Mouse (Mus musculus) MEL (cell line): ENCODE results near the gene Camta1. TPM values are rescaled to one million over a fixed set of nuclear protein-coding genes. Genes with fewer than 3 reads are reported as not detected.

Experiments used
- DNase-seq: peaks from one replicate; pipeline ENCODE4 v3.0.0; 2011; ENCODE audit warnings: low read depth, low spot score
- H3K27ac ChIP-seq: 2 replicates; pipeline ENCODE4 v1.5.1; 2012; ENCODE audit warnings: low read depth, mild to moderate bottlenecking, control low read depth, low read length, moderate library complexity; ENCODE audit not compliant: control insufficient read depth
- H3K27me3 ChIP-seq, 2 experiments: fragments of 150-350 bp in 1 of 2; sonication (generic) in 1 of 2; 2 replicates each; pipeline ENCODE4 v1.6.1; 2012; ENCODE audit warnings: low read length in 2 of 2, mild to moderate bottlenecking in 2 of 2, improper control_type of control experiment in 1 of 2, moderate library complexity in 1 of 2; ENCODE audit not compliant: insufficient read depth in 2 of 2, control insufficient read depth in 1 of 2
- H3K36me3 ChIP-seq, 2 experiments: 2 replicates each; pipeline ENCODE4 v1.6.1; 2012 to 2014; ENCODE audit warnings: low read length in 2 of 2, improper control_type of control experiment in 1 of 2, inconsistent platforms in 1 of 2, mild to moderate bottlenecking in 1 of 2; ENCODE audit not compliant: insufficient read depth in 2 of 2, control insufficient read depth in 1 of 2
- H3K4me1 ChIP-seq, 2 experiments: fragments of 150-350 bp in 1 of 2; sonication (generic) in 1 of 2; 2 replicates each; pipeline ENCODE4 v1.6.1; 2012; ENCODE audit warnings: low read length in 2 of 2, improper control_type of control experiment in 1 of 2, mild to moderate bottlenecking in 1 of 2; ENCODE audit not compliant: insufficient read depth in 2 of 2, control insufficient read depth in 1 of 2
- H3K4me3 ChIP-seq, 2 experiments: fragments of 150-350 bp in 1 of 2; sonication (generic) in 1 of 2; 2 replicates each; pipeline ENCODE4 v1.5.1; 2012; ENCODE audit warnings: low read depth in 2 of 2, low read length in 2 of 2, mild to moderate bottlenecking in 2 of 2, moderate library complexity in 2 of 2, control low read depth in 1 of 2, improper control_type of control experiment in 1 of 2; ENCODE audit not compliant: control insufficient read depth in 1 of 2, insufficient read depth in 1 of 2
- H3K79me2 ChIP-seq: 2 replicates; pipeline ENCODE4 v1.6.1; 2012; ENCODE audit warnings: mild to moderate bottlenecking, low read length, moderate library complexity; ENCODE audit not compliant: control insufficient read depth, poor library complexity, insufficient read depth
- H3K9ac ChIP-seq: 2 replicates; pipeline ENCODE4 v1.6.1; 2012; ENCODE audit warnings: low read depth, mild to moderate bottlenecking, control low read depth, low read length, moderate library complexity; ENCODE audit not compliant: control insufficient read depth, poor library complexity, severe bottlenecking
- H3K9me3 ChIP-seq: fragments of 150-350 bp; sonication (generic); replicated peaks from 2 replicates; pipeline ENCODE4 v1.6.1; 2012; ENCODE audit warnings: mild to moderate bottlenecking, low read length, improper control_type of control experiment, moderate library complexity; ENCODE audit not compliant: insufficient read depth
- CHD1 ChIP-seq: IDR thresholded peaks from 2 replicates; pipeline ENCODE4 v1.6.1; 2012; ENCODE audit warnings: low read depth, mild to moderate bottlenecking, inconsistent platforms, low read length, improper control_type of control experiment
- CHD2 ChIP-seq: IDR thresholded peaks from 2 replicates; pipeline ENCODE4 v1.6.1; 2011; ENCODE audit warnings: low read length, improper control_type of control experiment
- CTCF ChIP-seq, 3 experiments: IDR thresholded peaks in 2 of 3; conservative IDR thresholded peaks in 1 of 3; 2 replicates each; pipeline ENCODE4 v1.5.1; 2011 to 2012; ENCODE audit warnings: low read length in 3 of 3, low read depth in 2 of 3, mild to moderate bottlenecking in 2 of 3, improper control_type of control experiment in 1 of 3, inconsistent platforms in 1 of 3, mixed read lengths in 1 of 3, moderate library complexity in 1 of 3; ENCODE audit not compliant: control insufficient read depth in 1 of 3, insufficient read depth in 1 of 3, poor library complexity in 1 of 3, severe bottlenecking in 1 of 3
- E2F4 ChIP-seq: IDR thresholded peaks from 2 replicates; pipeline ENCODE4 v1.6.1; 2011; ENCODE audit warnings: low read depth, low read length, improper control_type of control experiment, borderline replicate concordance
- ELF1 ChIP-seq: IDR thresholded peaks from 2 replicates; pipeline ENCODE4 v1.6.1; 2014; ENCODE audit warnings: low read depth, mild to moderate bottlenecking, inconsistent platforms, low read length, improper control_type of control experiment, moderate library complexity
- ETS1 ChIP-seq: IDR thresholded peaks from 2 replicates; pipeline ENCODE4 v1.6.1; 2012; ENCODE audit warnings: low read depth, mild to moderate bottlenecking, inconsistent platforms, low read length, improper control_type of control experiment, moderate library complexity
- GABPA ChIP-seq: IDR thresholded peaks from 2 replicates; pipeline ENCODE4 v1.6.1; 2012; ENCODE audit warnings: low read depth, mild to moderate bottlenecking, inconsistent platforms, low read length, improper control_type of control experiment, moderate library complexity
- HCFC1 ChIP-seq: IDR thresholded peaks from 2 replicates; pipeline ENCODE4 v1.6.1; 2012; ENCODE audit warnings: low read depth, mild to moderate bottlenecking, inconsistent platforms, low read length, improper control_type of control experiment, moderate library complexity
- KAT2A ChIP-seq: conservative IDR thresholded peaks from 2 replicates; pipeline ENCODE4 v1.6.1; 2012; ENCODE audit warnings: low read depth, low read length, improper control_type of control experiment, inconsistent platforms
- MAFK ChIP-seq: IDR thresholded peaks from 2 replicates; pipeline ENCODE4 v1.6.1; 2011; ENCODE audit warnings: low read depth, mild to moderate bottlenecking, low read length, improper control_type of control experiment, borderline replicate concordance
- MEF2A ChIP-seq: IDR thresholded peaks from 2 replicates; pipeline ENCODE4 v1.6.1; 2014; ENCODE audit warnings: low read depth, mild to moderate bottlenecking, inconsistent platforms, low read length, improper control_type of control experiment; ENCODE audit not compliant: poor library complexity, insufficient replicate concordance, severe bottlenecking; ENCODE audit errors: extremely low read depth
- MXI1 ChIP-seq: IDR thresholded peaks from 2 replicates; pipeline ENCODE4 v1.6.1; 2011; ENCODE audit warnings: mild to moderate bottlenecking, low read depth, low read length, improper control_type of control experiment
- MYB ChIP-seq: IDR thresholded peaks from 2 replicates; pipeline ENCODE4 v1.6.1; 2011; ENCODE audit warnings: mild to moderate bottlenecking, low read depth, low read length, improper control_type of control experiment
- MYC ChIP-seq: IDR thresholded peaks from 2 replicates; pipeline ENCODE4 v1.6.1; 2011; ENCODE audit warnings: low read depth, mild to moderate bottlenecking, low read length, improper control_type of control experiment, moderate library complexity
- NRF1 ChIP-seq: IDR thresholded peaks from 2 replicates; pipeline ENCODE4 v1.6.1; 2014; ENCODE audit warnings: low read depth, mild to moderate bottlenecking, inconsistent platforms, low read length, improper control_type of control experiment, moderate library complexity; ENCODE audit not compliant: poor library complexity, insufficient read depth, severe bottlenecking
- POLR2A ChIP-seq, 2 experiments: IDR thresholded peaks; 2 replicates each; pipeline ENCODE4 v1.6.1; 2011 to 2012; ENCODE audit warnings: low read length in 2 of 2, mild to moderate bottlenecking in 2 of 2, control low read depth in 1 of 2, improper control_type of control experiment in 1 of 2, low read depth in 1 of 2, moderate library complexity in 1 of 2; ENCODE audit not compliant: control insufficient read depth in 1 of 2, insufficient read depth in 1 of 2, poor library complexity in 1 of 2
- POLR2AphosphoS2 ChIP-seq: IDR thresholded peaks from 2 replicates; pipeline ENCODE4 v1.6.1; 2011; ENCODE audit warnings: low read length, improper control_type of control experiment
- POLR2AphosphoS5 ChIP-seq: IDR thresholded peaks from 2 replicates; pipeline ENCODE4 v1.6.1; 2012; ENCODE audit warnings: low read depth, borderline replicate concordance, mild to moderate bottlenecking, inconsistent platforms, low read length, moderate library complexity, mixed read lengths
- RAD21 ChIP-seq: IDR thresholded peaks from 2 replicates; pipeline ENCODE4 v1.6.1; 2011; ENCODE audit warnings: mild to moderate bottlenecking, low read depth, low read length, improper control_type of control experiment
- RCOR1 ChIP-seq: IDR thresholded peaks from 2 replicates; pipeline ENCODE4 v1.6.1; 2012; ENCODE audit warnings: low read depth, mild to moderate bottlenecking, inconsistent platforms, low read length, improper control_type of control experiment
- SMC3 ChIP-seq: IDR thresholded peaks from 2 replicates; pipeline ENCODE4 v1.6.1; 2011; ENCODE audit warnings: low read depth, low read length, improper control_type of control experiment
- TAL1 ChIP-seq: IDR thresholded peaks from 2 replicates; pipeline ENCODE4 v1.6.1; 2012; ENCODE audit warnings: mild to moderate bottlenecking, inconsistent platforms, low read length, moderate library complexity, mixed read lengths
- TBP ChIP-seq: IDR thresholded peaks from 2 replicates; pipeline ENCODE4 v1.8.0; 2011; ENCODE audit warnings: low read depth, low read length, improper control_type of control experiment
- UBTF ChIP-seq: IDR thresholded peaks from 2 replicates; pipeline ENCODE4 v1.6.1; 2012; ENCODE audit warnings: low read depth, mild to moderate bottlenecking, inconsistent platforms, low read length, improper control_type of control experiment, moderate library complexity, borderline replicate concordance; ENCODE audit not compliant: insufficient read depth
- USF1 ChIP-seq: IDR thresholded peaks from 2 replicates; pipeline ENCODE4 v1.6.1; 2014; ENCODE audit warnings: low read depth, mild to moderate bottlenecking, inconsistent platforms, low read length, improper control_type of control experiment, moderate library complexity
- USF2 ChIP-seq, 2 experiments: IDR thresholded peaks; 2 replicates each; pipeline ENCODE4 v1.6.1; 2011 to 2012; ENCODE audit warnings: improper control_type of control experiment in 2 of 2, low read length in 2 of 2, borderline replicate concordance in 1 of 2, inconsistent platforms in 1 of 2, low read depth in 1 of 2, mild to moderate bottlenecking in 1 of 2; ENCODE audit not compliant: insufficient read depth in 1 of 2
- ZC3H11A ChIP-seq: IDR thresholded peaks from 2 replicates; pipeline ENCODE4 v1.6.1; 2012; ENCODE audit warnings: low read depth, mild to moderate bottlenecking, inconsistent platforms, low read length, improper control_type of control experiment
- ZKSCAN1 ChIP-seq: IDR thresholded peaks from 2 replicates; pipeline ENCODE4 v1.6.1; 2012; ENCODE audit warnings: low read depth, mild to moderate bottlenecking, inconsistent platforms, low read length, improper control_type of control experiment, moderate library complexity
- ZMIZ1 ChIP-seq: IDR thresholded peaks from 2 replicates; pipeline ENCODE4 v1.6.1; 2012; ENCODE audit warnings: low read depth, mild to moderate bottlenecking, inconsistent platforms, low read length, improper control_type of control experiment, moderate library complexity
- ZNF384 ChIP-seq: IDR thresholded peaks from 2 replicates; pipeline ENCODE4 v1.6.1; 2012; ENCODE audit warnings: low read depth, mild to moderate bottlenecking, inconsistent platforms, low read length, improper control_type of control experiment
- polyA plus RNA-seq, 2 experiments: library from polyadenylated mRNA; stranded (reverse) in 1 of 2; unstranded in 1 of 2; fragments of >175 nt in 1 of 2; fragments of >200 nt in 1 of 2; gene quantifications; 2 replicates each; pipeline versions ENCODE4 v1.2.1 to v1.2.4; 2012; ENCODE audit warnings: low replicate concordance in 2 of 2, low read depth in 1 of 2; ENCODE audit not compliant: insufficient read length in 2 of 2, insufficient read depth in 1 of 2, missing spikeins in 1 of 2
- total RNA-seq: library from RNA; depleted of rRNA; stranded (reverse); fragments of 300-350 nt; gene quantifications from 2 replicates; pipeline ENCODE4 v1.2.3, GENCODE M21; 2012

The Camta1 gene
- total and polyA plus RNA-seq, 3 experiments, result 28.2 to 87.5 TPM; not detected in 1

- no peaks in the 10 kb centered on the region for H3K9me3 ChIP-seq
- no peaks in the 10 kb centered on the region for H3K4me1 ChIP-seq
- TF ChIP-seq USF2 (IDR thresholded peaks at IDR 0.05; ENCODE audit: borderline replicate concordance in 1 of 2, insufficient read depth in 1 of 2, low read depth in 1 of 2, low read length in 2 of 2) (no peak), KAT2A (no peak), ELF1 (no peak), GABPA (no peak), ZMIZ1 (no peak), ZC3H11A (no peak), NRF1 (no peak), MYC (no peak), SMC3 (no peak), MAFK (no peak), TBP (no peak), CTCF (IDR thresholded peaks at IDR 0.05 in 2 of 3, conservative IDR thresholded peaks at IDR 0.05 in 1 of 3; ENCODE audit: control insufficient read depth in 1 of 3, insufficient read depth in 1 of 3, low read depth in 2 of 3, low read length in 3 of 3, poor library complexity in 1 of 3, severe bottlenecking in 1 of 3) (no peak), CHD2 (no peak), POLR2AphosphoS2 (no peak), HCFC1 (no peak)
- no peaks in the 10 kb centered on the region for H3K27me3 ChIP-seq
- no peaks in the 10 kb centered on the region for H3K36me3 ChIP-seq
- no peak overlapping the region for H3K27ac ChIP-seq
- no peak for DNase-seq
- H3K79me2 ChIP-seq, result no peaks in the 10 kb centered on the region
- H3K4me3 ChIP-seq, result no peak overlapping the region
- H3K9ac ChIP-seq, result no peak overlapping the region
Observed at GRCm38 (mm10) chr4:151586074-151586473, 275.6 kb downstream of the Camta1 start.

DNA sequence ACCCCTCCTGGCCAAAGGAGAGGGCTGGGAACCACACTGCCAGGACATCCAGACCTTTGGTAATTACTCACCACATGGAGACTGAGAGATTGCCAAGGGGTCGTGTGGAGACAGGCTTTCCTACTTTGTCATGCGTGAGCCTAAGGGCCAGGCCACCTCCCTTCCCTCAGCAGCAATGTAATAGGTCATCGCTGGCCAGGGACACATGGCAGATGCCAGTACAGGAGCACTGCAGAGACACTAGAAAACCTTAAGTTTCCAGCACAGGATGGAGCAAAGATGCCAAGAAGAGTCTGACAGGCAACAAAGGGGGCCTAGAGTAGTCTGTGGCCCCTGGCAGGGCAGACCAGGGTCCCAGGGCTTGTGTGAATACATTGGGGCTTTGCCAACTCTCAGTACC lies 283.7 kb downstream of the Camta1 start:
- no peak overlapping the region for H3K27ac ChIP-seq
- no peaks in the 10 kb centered on the region for H3K27me3 ChIP-seq
- no peak overlapping the region for H3K9ac ChIP-seq
- H3K79me2 ChIP-seq, result no peaks in the 10 kb centered on the region
- H3K9me3 ChIP-seq, result no peaks in the 10 kb centered on the region
- DNase-seq, result no peak
- no peaks in the 10 kb centered on the region for H3K36me3 ChIP-seq
- TF ChIP-seq MXI1 (no peak), UBTF (no peak), ELF1 (no peak), RAD21 (no peak), USF2 (IDR thresholded peaks at IDR 0.05; ENCODE audit: borderline replicate concordance in 1 of 2, insufficient read depth in 1 of 2, low read depth in 1 of 2, low read length in 2 of 2) (no peak), CHD1 (no peak), POLR2A (IDR thresholded peaks at IDR 0.05; ENCODE audit: control insufficient read depth in 1 of 2, insufficient read depth in 1 of 2, low read depth in 1 of 2, low read length in 2 of 2, poor library complexity in 1 of 2) (no peak), E2F4 (no peak), ZKSCAN1 (no peak), ETS1 (no peak), RCOR1 (no peak), USF1 (no peak), TAL1 (no peak), ZMIZ1 (no peak), POLR2AphosphoS5 (no peak), MYB (no peak), MEF2A (no peak), ZNF384 (no peak)
- no peaks in the 10 kb centered on the region for H3K4me1 ChIP-seq
- H3K4me3 ChIP-seq, result no peak overlapping the region
